Comparison of ENCODE assay signal across 10 mouse cellular contexts in the genomic region with DNA sequence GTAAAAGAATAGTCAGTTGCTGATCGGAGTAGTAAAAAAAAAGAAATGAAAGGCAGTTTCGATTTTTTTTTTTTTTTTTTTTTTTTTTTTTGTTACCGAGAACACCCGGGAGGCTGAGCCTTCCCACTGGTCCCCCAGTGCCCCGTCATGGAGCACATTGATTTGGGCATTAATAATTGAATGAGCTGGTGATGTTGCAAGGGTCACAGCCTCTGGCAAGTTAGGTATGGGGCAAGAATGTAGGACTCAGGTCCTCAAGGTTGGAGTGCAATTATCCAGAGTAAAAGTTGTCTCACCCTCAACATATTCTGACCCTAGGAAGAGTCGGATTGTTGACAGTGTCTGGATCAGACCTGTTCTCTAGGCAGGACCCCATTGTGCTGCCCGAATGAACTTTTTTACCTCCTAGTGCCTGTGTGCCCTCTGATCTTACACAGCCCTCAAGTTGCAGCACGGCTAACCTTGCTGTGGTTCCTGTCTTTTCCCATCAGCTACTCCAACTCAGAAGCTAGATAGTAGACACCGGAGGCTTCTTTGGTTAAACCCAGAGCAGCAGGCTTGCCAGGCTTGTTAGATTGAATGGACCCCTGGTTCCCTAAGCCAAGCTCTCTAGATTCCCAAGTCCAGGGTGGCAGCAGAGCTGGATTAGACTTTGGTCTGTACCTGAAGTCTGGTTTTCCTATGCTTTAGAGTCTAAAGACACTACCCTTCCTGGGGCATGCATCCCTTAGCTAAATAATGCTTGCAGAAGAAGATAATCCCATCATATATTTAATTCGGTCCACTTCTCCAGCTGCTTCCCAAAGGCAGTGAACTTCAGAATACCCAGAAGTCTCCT. TPM values are rescaled to one million over a fixed set of nuclear protein-coding genes. Genes with fewer than 3 reads are reported as not detected.
DNase-seq lines count a peak whose midpoint lies in the region; ATAC-seq and TF ChIP-seq lines count a peak whose summit lies in the region.
"Had no signal": no experiment of that assay in that cellular context is flagged by ENCODE, and none has a peak within 500 bp of the region (broad histone marks: within the 10 kb centered on the region; RNA-seq: fewer than 3 reads in every experiment).

No protein-coding gene starts in this region.

- no peaks in the 10 kb centered on the region; the same call in 1 of the 2 replicates for H3K36me3 ChIP-seq in erythroblast, embryonic 14.5 days (ENCODE audit: control insufficient read depth)
- H3K36me3 ChIP-seq in hindbrain, embryonic 14.5 days (replicated peaks; ENCODE audit: control insufficient read depth, insufficient read depth) = no peaks in the 10 kb centered on the region
- H3K36me3 ChIP-seq in liver, postnatal 0 days (replicated peaks; ENCODE audit: insufficient read depth, low read length) = 0 out of 2 replicates have a peak, but pooled peaks cover 5% of the 10 kb centered on the region

- no peak overlapping the region for H3K27ac ChIP-seq in hindbrain, embryonic 14.5 days
- peak overlapping the region; percentile 78 for H3K27ac ChIP-seq in liver, postnatal 0 days (ENCODE audit: low read depth)

- H3K9me3 ChIP-seq in erythroblast, embryonic 14.5 days (ENCODE audit: control insufficient read depth, low read length) = no peaks in the 10 kb centered on the region
- H3K9me3 ChIP-seq in hindbrain, embryonic 14.5 days (ENCODE audit: control insufficient read depth, low read length) = no peaks in the 10 kb centered on the region
- no peaks in the 10 kb centered on the region for H3K9me3 ChIP-seq in liver, postnatal 0 days (ENCODE audit: low read length)
- H3K9me3 ChIP-seq: megakaryocyte, embryonic 14.5 days had no signal

- no peak overlapping the region; the same call in 1 of the 2 replicates for H3K9ac ChIP-seq in hindbrain, embryonic 14.5 days
- H3K9ac ChIP-seq in liver, postnatal 0 days (replicated peaks) = peak overlapping the region; percentile 73

- ATAC-seq in erythroblast, adult 5-6 weeks (replicated peaks; ENCODE audit: low FRiP score, poor library complexity, severe bottlenecking) = no peak
- no peak for ATAC-seq in hindbrain, embryonic 14.5 days (ENCODE audit: low FRiP score)
- peak; percentile 87 for ATAC-seq in liver, postnatal 0 days

- TF ChIP-seq CTCF in liver, postnatal 0 days (IDR thresholded peaks at IDR 0.05; ENCODE audit: low read depth) = no peak

- peak overlapping the region; percentile 96 for H3K4me2 ChIP-seq in hindbrain, embryonic 14.5 days (replicated peaks)
- H3K4me2 ChIP-seq in liver, postnatal 0 days (ENCODE audit: low read depth, low read length) = peak overlapping the region; percentile 69

- WGBS in hindbrain, embryonic 14.5 days = 20% methylated on average over 10 of the region's 10 CpGs
- WGBS in liver, postnatal 0 days (ENCODE audit: insufficient replicate concordance) = 25% methylated on average over 10 of the region's 10 CpGs

- H3K4me1 ChIP-seq in erythroblast, embryonic 14.5 days (ENCODE audit: control insufficient read depth) = no peaks in the 10 kb centered on the region
- peaks cover 22% of the 10 kb centered on the region for H3K4me1 ChIP-seq in hindbrain, embryonic 14.5 days (replicated peaks; ENCODE audit: control insufficient read depth, insufficient read depth, low read length)
- peaks cover 12% of the 10 kb centered on the region for H3K4me1 ChIP-seq in liver, postnatal 0 days (ENCODE audit: insufficient read depth)

- DNase-seq in adipocyte (ENCODE audit: low spot score) = peak; percentile 58
- no peak for DNase-seq in hindbrain, embryonic 14.5 days (ENCODE audit: low spot score)
- peak; percentile 67 for DNase-seq in liver, postnatal 0 days
- DNase-seq in right cerebral cortex, postnatal 25 days = no peak
- DNase-seq in adrenal gland, postnatal 4 days (ENCODE audit: low spot score in 2 of 2) = no peak
- DNase-seq in layer of hippocampus, postnatal 10 days (ENCODE audit: low spot score in 2 of 2) = no peak
- DNase-seq: cerebellum, adult 11-12 months had no signal

- peaks cover 43% of the 10 kb centered on the region for H3K27me3 ChIP-seq in erythroblast, embryonic 14.5 days (ENCODE audit: control insufficient read depth)
- H3K27me3 ChIP-seq in hindbrain, embryonic 14.5 days (ENCODE audit: control insufficient read depth, insufficient read depth, low read length) = peaks cover 73% of the 10 kb centered on the region
- H3K27me3 ChIP-seq in liver, postnatal 0 days (ENCODE audit: insufficient read depth, low read length) = peaks cover 23% of the 10 kb centered on the region

- TF ChIP-seq EP300 in liver, postnatal 0 days (IDR thresholded peaks at IDR 0.05; ENCODE audit: low read depth) = peak; percentile 35; the same call in 1 of the 2 replicates

- H3K4me3 ChIP-seq in erythroblast, embryonic 14.5 days (replicated peaks) = peak overlapping the region; percentile 53
- peak overlapping the region; percentile 50 for H3K4me3 ChIP-seq in hindbrain, embryonic 14.5 days (replicated peaks; ENCODE audit: low read length)
- H3K4me3 ChIP-seq in liver, postnatal 0 days (ENCODE audit: low read depth, low read length) = peak overlapping the region; percentile 60

RNA-seq across cellular contexts. Expression of gene Cxcl12, which starts 1.8 kb away (rescaled TPM):
- polyA plus RNA-seq in erythroblast, embryonic 14.5 days (2012) = 0.13 TPM in 1 of 2 replicates, not detected in the other
- total RNA-seq in erythroblast, adult 5-6 weeks (2015; ENCODE audit: low replicate concordance) = 8.6 and 9.8 TPM in 2 replicates
- total RNA-seq in erythroblast, adult 5-6 weeks (2017; ENCODE audit: low replicate concordance) = 7.2 and 8.3 TPM in 2 replicates
- polyA plus RNA-seq in hindbrain, embryonic 14.5 days (2014; fragmentation: Nextera tagmentation; extraction: Ambion mirVana) = 61.8 and 62.4 TPM in 2 replicates
- 124 and 135 TPM in 2 replicates for polyA plus RNA-seq in liver, postnatal 0 days (2015; fragmentation: Nextera tagmentation; extraction: Ambion mirVana)
- total RNA-seq in adrenal gland, postnatal 4 days (2021) = 10 to 100 TPM; 70.0 to 80.4 TPM
- total RNA-seq in layer of hippocampus, postnatal 10 days (2021) = 10 to 100 TPM; 40.2 to 41.2 TPM

Comparison
In these comparisons a context has a peak if more than half of its experiments do, and no peak if none do; other contexts are left out.
1. DNase-seq: peak in adipocyte (single experiment) and liver, postnatal 0 days (single experiment); none in hindbrain, embryonic 14.5 days (single experiment), right cerebral cortex, postnatal 25 days (single experiment), adrenal gland, postnatal 4 days (0 of 2) and layer of hippocampus, postnatal 10 days (0 of 2).
2. Peak in every context shown above with its lines, with median percentiles within 50 percentile points of each other: H3K4me3 ChIP-seq.